Mouse (Mus musculus): ENCODE data around the gene Tmem117. TPM values are rescaled to one million over a fixed set of nuclear protein-coding genes. Genes with fewer than 3 reads are reported as not detected.

Tmem117 gene
- total RNA-seq, 2 experiments from 2014 or later: 7.5 to 9.8 TPM

DNA sequence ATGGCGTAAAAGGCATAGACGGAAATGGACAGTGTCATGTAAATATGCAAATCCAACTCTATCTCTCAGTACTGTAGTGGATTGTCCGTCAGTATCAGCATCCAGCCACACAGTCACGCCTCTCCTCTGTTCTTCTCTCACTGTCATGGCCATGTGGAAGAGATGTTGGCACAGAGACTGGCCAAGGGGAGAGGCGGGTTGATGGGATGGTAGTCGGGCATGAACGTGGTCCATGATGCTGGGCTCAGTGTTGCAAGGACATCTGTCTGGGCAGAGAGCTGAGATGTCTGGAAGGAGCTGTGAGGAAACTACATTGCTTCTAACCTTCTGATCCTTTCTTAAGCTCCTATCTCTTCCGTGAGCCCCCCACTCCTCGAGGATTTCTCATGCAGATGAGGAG, 413.4 kb downstream of the Tmem117 start:
- DNase-seq: no peak

DNA sequence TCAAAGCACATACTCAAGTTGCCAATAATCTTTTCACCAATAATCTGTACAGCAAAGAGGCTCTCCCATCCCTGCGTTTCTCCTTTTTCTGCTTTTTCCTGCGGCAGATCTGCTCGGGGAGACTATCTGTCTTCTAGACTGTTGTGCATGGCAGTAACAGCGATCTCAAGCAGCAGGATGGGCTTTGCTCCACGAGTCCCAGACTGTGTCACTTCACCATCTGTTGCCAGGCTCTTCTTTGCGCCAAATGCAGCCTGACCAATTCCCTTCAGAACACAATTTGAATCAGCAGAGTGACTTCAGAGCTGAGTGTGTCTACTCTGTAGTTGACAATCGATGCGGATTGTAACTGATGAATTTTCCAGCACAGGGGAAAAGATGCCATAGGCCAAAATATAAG, 415.0 kb downstream of the Tmem117 start:
- peak; percentile 24 to 29 for DNase-seq

DNA sequence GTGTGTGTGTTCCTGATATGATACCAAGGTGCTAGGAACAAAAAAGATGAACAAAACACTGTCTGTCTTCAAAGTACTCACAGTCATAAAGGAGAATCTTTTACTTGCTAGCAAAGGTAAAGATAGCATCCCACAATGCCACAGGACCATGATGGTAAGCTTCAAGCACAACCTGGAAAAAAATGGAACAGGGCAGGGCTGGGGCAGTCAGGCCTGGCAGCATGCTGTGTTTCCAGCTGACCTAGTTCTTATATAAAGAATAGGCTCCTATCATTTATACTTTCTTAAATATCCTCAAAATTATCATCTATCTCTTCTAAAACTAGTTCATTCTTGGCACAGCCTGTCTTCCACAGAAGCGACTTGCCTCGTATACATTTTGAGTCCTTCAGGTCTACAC, 418.5 kb downstream of the Tmem117 start:
- no peak for DNase-seq

DNA sequence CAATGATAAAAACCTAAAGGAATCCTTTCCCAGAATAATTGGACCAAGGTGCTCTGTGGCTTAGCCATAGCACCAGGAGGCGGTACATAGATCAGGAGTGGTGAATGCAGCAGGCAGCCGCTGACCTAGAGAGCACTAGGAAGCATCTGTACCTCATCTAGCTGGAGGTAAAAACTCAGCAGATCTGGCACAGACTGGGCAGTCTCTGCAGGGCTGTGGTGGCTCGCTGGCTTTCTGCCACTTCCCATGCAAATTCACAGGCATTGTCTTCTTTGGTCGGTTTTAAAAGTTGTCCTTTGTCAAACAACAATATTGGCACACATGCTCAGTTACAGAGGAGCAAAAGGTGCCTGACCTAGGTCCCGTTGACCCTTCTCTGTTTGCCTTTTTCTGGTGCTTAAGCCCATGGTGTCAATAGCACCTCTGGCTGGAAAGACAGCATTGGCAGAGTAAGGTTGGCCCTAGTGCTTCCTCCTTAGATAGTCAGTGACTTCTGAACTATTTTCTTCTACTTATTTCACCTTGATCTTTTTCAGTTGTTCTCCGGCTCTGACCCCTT, 420.2 kb downstream of the Tmem117 start:
- no peak for DNase-seq

DNA sequence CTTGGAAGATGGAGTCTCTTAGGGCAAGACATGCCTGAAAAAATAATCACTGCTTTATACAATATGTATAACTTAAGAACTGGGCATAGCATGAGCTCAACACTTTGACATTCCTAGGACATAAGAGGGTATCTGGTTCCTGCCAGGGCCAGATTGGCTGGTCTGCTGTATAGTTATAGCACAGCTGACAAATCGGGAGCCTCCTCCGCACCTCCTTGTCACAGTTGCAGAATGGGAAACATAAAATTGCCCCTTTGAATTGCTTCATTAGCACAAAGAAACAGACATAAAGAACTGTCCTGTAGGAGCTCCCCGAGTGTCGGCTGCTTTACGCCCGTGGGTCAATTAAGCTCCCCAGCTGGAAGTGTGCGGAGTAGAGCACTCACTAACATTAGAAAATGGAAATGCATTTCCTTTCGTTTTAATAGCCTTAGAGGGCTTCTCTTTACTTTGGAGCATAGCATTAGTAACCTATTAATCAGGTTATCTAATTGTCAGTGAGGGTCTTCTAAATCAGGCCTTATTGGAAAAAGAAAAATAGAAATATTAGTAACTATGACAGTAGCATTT, 426.1 kb downstream of the Tmem117 start:
- DNase-seq: peak; percentile 44 to 46

DNA sequence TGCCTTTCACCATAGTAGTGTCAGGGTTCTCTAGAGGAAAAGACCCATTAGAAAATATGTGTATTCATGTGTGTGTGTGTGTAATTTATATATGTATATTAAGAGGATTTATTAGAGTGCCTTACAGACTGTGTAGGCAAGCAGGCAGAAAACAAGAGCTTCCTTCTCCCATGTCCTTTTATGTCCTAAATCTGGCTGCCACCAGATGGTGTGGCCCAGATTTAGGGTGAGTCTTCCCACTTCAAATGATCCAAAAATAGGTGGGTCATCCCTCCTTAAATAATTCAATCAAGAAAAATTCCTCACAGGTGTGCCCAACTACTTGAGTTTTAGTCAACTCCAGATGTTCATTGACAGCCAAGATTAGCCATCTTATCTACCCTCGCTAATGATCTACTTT, 439.0 kb downstream of the Tmem117 start:
- no peak for DNase-seq

DNA sequence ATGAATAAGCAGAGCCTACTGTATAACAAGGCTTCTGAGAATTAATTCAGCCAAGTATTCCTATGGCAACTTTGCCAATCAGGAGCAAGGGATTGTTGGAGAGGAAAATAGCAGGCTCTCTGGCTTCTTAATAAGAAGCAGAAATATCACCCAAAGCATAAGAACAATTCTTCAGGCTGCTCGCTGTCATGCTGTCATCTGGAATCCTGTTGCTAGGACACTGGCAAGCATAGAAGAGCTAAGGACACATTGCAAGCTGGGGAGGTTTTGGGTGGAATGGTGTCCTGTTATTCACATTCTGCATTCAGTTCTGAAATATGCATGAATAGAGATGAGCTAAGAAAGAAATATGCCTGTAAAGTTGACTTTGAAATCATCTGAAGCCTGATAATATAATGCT, 439.8 kb downstream of the Tmem117 start:
- no peak for DNase-seq

DNA sequence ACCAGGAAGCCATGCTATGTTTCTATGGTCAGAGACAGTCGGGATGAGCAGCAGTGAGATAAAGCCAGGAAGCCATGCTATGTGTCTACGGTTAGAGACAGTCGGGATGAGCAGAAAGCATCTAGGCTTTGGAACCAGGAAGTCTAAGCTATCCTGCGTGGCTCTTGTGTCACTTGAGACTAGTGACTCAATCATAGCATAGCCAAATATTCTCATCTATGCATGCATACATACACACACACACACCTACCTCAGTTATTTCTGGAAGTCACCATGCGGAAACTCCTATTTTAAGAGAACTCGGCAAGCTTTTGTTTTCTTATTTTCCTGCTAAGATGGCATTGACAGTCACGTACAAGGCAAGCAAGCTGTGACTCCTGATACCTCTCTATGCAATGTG, 441.8 kb downstream of the Tmem117 start:
- no peak for DNase-seq

DNA sequence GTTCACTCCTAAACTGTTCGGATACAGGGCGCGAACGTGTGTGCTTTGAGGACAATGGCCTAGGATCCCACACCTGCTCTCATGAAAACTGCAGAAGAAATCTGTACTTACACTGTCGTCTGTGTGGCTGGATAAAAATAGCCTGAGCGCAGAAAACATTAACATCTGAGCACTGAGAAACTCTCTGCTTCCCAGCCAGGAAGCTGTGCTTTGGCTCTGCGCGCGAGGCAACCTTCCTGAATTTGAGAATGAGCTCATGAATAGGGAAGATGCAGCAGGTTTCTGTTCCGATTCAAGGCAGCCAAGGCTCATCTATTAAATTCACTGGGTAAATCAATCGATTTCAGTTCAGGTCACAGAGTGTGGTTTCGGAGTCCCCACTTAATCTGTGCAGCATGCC, 446.3 kb downstream of the Tmem117 start:
- DNase-seq: peak; percentile 28 to 43

DNA sequence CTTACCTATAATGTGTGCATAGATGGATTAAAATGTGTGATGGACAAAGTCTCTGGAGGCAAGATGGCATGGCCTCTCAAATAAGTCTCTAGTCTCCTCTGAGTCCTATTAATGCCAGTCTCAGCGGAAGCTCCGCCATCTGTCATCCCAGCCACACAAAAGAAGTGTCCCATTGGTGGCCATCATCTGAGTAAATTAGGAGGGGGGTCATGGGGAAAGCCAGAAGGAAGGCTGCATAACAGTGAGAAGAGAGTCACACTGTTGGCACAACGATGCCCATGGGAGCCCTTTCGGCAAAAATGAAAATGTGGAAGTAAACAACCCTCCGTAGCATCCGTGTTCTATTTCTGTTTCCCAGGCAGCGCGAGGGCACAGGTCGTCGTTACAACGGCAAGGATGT, 452.6 kb downstream of the Tmem117 start:
- DNase-seq: no peak

DNA sequence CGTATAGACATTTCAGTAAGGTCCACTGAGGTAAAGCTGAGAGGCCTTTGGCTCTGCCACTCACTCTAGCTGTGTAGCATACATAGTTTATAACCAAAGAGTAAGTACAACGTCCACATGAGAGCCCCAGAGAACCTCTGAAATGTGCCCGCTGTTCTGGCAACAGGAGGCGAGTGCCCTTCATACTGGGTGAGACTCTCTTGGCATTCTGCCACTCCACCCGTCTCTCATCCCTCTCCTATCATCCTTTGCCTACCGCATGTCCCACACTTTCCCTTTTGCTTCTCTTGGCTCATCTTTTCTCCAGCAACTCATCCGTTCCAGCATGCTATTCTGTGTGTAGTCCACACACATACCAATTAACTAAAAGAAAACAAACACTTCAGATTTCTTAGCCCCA, 456.9 kb downstream of the Tmem117 start:
- no peak for DNase-seq

DNA sequence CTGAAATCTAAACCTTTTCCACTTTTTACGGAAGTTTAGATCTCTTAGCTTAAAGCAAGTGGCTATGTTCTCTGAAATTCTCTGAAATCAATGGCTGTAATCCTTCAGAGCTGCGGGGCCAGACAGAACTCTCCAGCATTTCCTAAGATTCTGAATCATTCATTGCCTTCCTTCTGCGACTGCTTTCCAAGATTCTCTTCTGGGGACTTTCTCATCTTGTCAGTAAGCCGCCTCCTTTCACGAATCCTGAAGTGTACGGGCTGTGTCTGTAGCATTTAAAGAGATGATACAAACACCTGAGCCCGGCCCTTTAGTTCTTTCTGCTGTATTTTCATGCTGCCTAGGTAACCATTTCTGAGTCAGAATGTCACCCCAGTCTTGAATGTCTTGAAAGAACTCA, 471.1 kb downstream of the Tmem117 start:
- DNase-seq: no peak

DNA sequence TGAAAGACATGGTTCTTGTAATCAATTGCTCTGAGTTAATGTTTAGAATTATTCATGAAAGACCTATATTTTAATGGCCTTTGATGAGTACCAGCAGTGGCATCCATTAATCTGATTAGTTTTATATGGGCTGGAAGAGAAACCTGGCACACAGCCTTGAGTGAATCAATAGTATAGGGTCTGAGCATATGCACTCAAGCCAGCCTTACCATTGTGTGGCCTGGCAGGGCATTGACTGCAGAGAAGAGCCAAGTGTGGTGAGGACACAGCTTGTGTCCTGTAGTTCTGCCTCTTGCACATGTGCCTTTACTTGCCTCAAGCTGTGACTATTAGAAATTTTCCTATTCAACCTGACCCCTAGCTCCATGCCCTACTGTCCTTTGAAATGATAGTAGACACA, 472.5 kb downstream of the Tmem117 start:
- no peak for DNase-seq

DNA sequence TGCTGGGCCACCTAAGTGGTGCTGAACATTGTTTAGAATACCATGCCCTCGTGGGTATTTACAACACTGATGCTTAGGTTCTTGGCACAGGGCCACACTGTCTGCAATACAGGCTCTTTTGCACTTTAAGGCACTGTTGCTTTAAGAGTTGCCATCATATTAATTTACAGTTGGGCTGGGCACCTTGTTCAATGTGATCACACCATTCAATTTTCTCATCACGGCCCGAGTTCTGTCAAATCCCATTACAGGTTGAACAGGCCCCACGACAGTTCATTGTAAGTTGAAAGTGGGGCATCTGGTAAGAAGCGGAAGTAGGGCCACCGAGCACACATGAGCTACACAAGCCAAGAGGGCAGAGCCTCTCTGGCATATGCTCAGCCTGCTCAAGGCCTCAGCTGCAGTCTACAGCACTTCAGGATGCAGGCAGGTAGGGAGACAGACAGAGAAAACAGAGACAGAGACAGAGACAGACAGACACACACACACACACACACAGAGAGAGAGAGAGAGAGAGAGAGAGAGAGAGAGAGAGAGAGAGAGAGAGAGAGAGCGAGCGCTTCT, 478.3 kb downstream of the Tmem117 start:
- DNase-seq: no peak

DNA sequence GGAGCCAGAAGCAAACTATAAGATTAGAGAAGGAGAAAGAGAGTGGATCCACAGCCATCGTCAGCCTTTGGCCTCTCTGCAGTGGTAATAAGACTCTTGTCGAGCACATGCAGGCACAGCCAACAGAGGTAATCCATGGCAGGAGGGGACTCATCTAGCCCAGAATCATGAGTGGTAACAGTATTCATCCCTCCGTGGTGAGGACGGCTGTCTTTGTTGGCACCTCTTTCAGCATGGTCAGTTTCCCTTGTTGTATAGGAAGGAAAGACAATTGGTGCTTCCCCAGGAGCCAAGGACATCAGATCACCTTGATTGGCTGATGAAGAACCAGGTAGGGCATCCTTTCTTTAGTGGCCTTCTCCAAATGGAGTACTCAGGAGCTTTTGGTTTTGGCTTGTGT, 479.6 kb downstream of the Tmem117 start:
- no peak for DNase-seq

DNA sequence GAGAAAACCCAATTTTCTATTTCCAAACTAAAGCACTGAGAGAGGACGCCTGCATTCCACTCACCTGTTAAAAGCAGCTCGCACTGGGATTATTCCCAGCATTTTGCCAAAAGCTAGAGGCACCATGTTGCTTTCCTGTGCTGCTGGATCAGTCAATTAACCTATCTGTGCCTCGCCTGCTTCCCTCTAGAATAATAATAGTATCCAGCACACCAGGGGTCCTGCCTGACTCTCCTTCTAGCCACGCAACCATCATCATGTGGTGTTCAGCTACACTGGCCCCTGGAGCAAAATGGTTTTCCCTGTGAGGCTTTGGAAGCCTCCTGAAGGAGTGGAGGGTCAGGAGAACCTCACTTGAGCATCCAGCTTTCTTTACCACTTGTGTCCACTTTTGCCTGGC, 502.4 kb downstream of the Tmem117 start:
- DNase-seq: no peak

DNA sequence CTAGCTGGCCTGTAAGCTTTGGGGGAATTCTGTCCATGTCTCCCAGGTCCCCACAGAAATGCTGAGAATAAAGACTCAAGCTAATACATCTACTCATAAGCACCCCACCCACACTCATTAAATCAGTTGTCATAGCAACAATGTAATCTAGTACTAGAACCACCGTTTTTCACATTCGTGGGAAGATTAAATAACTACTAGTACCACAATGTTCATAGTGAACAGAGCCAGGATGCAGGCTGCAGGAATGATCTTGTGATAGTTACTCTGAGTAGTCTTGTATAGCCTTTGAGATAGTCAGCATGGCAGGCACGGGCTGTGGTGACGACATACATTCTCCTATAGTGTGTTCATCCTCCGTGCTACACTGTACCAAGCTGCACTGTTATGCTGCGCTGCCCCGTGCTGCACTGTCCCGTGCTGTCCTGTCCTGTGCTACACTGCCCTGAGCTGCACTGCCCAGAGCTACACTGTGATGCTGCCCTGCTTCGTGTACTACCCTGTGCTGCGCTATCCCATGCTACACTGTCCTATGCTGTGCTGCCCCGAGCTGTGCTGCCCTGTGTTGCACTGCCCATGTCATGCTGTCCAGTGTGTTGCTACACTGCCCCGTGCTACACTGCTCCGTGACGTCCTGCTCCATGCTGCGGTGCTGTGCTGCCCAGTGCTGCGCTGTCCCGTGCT, 507.0 kb downstream of the Tmem117 start:
- DNase-seq: peak in 1 of 2 experiments; percentile 6

DNA sequence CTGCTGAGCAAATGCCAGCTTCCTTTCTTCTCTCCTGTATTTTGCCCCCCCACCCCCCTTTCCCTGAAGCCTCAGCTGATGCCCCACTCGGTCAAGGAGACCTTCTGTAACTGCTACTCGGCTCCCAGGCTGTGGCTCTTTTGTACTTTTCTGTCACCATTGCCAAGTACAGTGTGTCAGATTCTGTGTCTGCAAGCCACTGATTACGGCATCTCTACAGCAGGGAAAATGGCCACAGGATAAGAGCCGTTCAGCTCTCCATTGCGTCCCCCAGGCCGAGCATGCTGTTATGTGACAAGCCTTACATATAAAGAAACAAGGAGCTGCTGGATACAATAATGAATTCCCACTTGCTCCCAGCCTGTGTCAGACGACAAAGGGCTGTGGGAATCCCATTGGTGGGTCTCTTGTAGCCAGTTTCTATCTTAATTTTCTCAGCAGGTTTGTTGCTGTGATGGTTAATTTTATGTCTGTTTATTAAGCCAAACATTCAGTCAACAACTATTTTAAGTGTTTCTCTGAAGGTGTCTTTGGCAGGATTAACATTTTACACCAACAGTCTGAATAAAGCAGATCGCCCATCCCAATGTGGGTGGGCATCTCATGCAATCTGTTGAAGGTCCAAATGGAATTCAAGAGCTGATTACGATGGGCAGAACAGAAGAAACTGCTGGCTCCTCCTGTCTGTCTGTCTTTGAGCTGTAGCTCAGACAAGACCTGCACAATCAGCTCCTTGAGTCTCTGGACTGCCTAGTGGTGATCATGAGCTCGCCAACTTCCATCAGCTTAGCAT, 508.2 kb downstream of the Tmem117 start:
- DNase-seq: no peak

DNA sequence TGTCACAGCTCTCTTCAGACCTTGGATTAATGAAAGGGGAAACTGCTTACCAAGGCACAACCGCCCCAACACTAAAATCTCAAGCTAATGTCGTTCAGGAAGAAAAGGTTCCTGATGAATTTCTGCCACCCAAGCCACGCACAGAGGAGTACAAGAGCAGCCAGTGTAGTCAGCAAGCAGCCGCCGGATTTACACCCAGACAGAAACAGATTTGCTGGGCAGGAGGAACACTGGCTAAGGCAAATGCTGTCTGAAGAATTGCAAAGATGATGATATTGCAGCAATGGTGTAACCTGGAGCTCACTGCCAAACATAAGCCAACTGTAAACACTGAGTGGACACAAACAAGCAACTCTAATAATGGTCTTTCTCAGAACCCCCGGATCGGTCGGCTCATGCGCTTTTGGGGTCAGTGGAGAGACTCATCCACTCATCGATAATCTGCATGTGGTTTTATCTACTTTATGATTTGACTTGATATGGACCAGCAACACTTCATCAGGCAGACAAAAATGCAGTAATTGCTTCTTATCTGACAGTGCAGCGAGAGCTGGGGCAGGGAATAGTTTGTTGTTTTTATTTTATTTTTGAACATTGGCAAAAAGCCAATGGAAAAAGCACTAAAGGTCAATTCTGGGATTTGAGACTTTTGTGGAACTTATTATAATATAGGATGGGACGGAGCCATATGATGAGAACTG, 509.8 kb downstream of the Tmem117 start:
- no peak for DNase-seq

DNA sequence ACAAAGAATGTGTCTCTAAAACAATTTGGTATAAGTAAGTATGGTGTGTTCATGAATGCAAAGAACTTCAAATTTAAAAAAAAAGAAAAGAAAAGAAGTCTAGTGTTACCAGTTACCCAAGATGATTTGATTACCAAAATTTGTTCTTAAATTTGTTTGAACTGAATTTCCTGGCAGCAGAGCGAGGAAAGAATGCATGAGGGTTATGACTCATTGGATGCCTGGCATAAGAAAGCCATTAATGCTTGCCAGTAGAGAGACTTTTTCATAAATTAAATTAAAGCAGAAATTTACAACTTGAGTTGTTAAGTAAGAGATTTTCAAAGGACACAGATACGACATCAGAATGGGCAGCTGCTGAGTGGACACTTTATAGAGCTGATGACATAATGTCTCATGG, 515.1 kb downstream of the Tmem117 start:
- no peak for DNase-seq

DNA sequence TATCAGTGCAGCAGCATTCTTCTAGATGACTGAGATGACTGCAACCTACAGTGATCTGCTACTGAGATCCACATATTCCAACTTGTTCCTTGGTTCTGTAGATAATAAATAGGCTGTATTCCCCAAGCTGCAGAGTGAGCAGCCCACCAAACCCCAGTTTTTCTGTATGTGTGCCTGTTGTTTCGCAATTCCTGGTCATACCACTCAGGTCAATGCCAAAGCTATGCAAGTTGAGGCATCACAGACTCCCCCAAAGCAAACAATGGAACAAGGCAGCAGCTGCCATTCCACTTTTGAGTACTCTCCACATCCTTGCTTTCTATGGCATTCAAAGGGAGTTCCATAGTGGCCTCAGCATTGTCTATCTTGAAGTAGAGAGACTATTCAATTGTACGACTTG, 516.1 kb downstream of the Tmem117 start:
- no peak for DNase-seq
